Mouse (Mus musculus): ENCODE measurements at regions not wholly inside any gene's neighbourhood (a gene's known extent, or its start where the extent isn't known, plus 50 kb on each side); places are given as distances from the start of the nearest gene placed in this dataset.

DNA sequence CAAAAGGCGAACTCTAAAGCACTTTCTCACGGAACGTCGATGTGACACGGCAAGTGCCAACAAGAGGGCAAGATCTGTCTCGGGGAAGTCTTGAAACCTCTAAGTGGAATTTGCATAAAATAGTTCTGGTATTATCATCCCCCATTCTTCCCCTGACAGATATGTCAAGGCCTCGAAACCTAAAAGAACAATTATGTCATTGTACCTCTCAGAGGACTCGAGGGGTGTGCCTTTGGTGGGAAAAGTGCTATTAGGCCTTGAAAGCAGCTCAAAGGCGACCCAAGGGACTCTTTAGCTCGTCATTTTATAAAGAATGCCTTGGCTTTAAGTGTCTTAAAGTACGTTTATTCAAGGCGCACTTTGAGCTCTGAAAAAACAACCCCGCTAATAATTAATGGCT is 443.5 kb downstream of the Vrk1 start:
- TF ChIP-seq GATA1 (IDR thresholded peaks at IDR 0.05; ENCODE audit: low read length) (no peak), TAL1 (IDR thresholded peaks at IDR 0.05; ENCODE audit: low read length) (no peak)
- Histone ChIP-seq H3K9me3 (ENCODE audit: control insufficient read depth, low read length) (peaks cover 51% of the 10 kb centered on the region), H3K36me3 (ENCODE audit: control insufficient read depth) (no peaks in the 10 kb centered on the region), H3K27me3 (ENCODE audit: control insufficient read depth) (no peaks in the 10 kb centered on the region), H3K4me1 (ENCODE audit: control insufficient read depth) (no peaks in the 10 kb centered on the region), H3K4me3 (replicated peaks) (no peak overlapping the region)

DNA sequence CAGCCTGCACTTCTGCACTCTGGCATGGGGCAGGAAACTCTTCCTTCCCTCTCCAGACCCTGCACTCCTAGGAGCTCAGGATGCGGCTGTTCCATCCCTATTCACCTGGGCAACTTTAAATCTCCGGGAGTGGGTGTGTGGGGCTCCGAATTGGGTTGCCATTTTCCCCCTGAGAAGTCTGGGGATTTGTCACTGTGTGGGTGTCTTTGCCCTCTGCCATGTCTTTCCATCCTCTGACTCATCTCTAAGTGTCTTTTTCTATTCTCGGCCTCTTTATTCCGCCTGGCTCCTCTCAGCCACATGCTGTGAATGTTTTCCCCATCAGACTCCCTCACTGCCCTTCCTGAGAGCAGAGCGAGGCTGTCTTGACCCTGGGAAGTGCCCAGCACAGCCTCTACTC is 448.2 kb downstream of the Vrk1 start:
- no peaks in the 10 kb centered on the region for H3K36me3 ChIP-seq (ENCODE audit: control insufficient read depth)
- TF ChIP-seq GATA1 (IDR thresholded peaks at IDR 0.05; ENCODE audit: low read length) = no peak
- no peak for TF ChIP-seq TAL1 (IDR thresholded peaks at IDR 0.05; ENCODE audit: low read length)
- H3K9me3 ChIP-seq (ENCODE audit: control insufficient read depth, low read length) = peaks cover 31% of the 10 kb centered on the region
- H3K27me3 ChIP-seq (ENCODE audit: control insufficient read depth) = no peaks in the 10 kb centered on the region
- no peaks in the 10 kb centered on the region for H3K4me1 ChIP-seq (ENCODE audit: control insufficient read depth)
- no peak overlapping the region for H3K4me3 ChIP-seq (replicated peaks)

DNA sequence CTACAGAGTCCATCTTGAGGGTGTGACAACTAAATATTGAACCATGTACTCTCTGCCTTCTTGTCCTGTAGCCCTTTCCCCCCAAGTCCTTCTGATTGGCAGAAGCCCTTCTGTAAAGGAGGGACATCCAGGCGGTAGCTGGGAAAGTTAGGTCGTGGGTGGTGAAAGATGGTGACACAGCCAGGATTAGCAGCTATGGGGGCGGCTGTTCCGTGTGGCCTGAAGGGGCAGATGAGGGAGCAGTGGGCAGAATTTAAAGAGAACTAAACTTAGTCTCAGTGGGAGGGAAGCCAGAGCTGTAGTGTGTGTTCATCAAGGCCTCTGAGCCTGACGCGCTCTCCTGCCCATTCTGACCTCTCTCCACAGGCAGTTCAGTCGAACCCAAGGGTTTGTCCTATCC is 450.6 kb downstream of the Vrk1 start:
- no peaks in the 10 kb centered on the region for H3K4me1 ChIP-seq (ENCODE audit: control insufficient read depth)
- H3K9me3 ChIP-seq (ENCODE audit: control insufficient read depth, low read length) = peaks cover 34% of the 10 kb centered on the region
- TF ChIP-seq TAL1 (IDR thresholded peaks at IDR 0.05; ENCODE audit: low read length) (no peak), GATA1 (IDR thresholded peaks at IDR 0.05; ENCODE audit: low read length) (no peak)
- H3K36me3 ChIP-seq (ENCODE audit: control insufficient read depth) = no peaks in the 10 kb centered on the region
- no peaks in the 10 kb centered on the region for H3K27me3 ChIP-seq (ENCODE audit: control insufficient read depth)
- no peak overlapping the region for H3K4me3 ChIP-seq (replicated peaks)

DNA sequence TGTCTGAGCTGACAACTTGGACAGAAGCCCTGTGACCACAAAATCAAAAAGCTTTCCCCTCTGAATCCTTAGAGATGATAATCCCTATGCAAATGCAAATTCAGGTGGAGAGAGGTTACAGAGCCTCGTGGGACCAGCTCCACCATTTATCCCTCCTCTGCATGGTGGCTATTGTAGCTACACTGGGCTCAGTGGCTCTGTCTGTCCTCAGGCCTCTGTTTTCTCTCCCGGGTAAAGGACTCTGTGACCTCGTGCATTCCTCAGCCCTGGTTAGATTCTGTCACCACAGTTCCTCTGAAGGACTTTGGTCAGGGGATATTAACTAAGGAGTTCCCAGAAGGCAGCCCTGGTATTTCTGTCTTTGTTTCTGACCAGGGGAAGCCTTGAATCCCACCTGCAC is 452.3 kb downstream of the Vrk1 start:
- H3K9me3 ChIP-seq (ENCODE audit: control insufficient read depth, low read length) = peaks cover 26% of the 10 kb centered on the region
- no peaks in the 10 kb centered on the region for H3K27me3 ChIP-seq (ENCODE audit: control insufficient read depth)
- no peak overlapping the region for H3K4me3 ChIP-seq (replicated peaks)
- no peaks in the 10 kb centered on the region for H3K36me3 ChIP-seq (ENCODE audit: control insufficient read depth)
- H3K4me1 ChIP-seq (ENCODE audit: control insufficient read depth) = no peaks in the 10 kb centered on the region
- TF ChIP-seq TAL1 (IDR thresholded peaks at IDR 0.05; ENCODE audit: low read length) = no peak
- no peak for TF ChIP-seq GATA1 (IDR thresholded peaks at IDR 0.05; ENCODE audit: low read length)

DNA sequence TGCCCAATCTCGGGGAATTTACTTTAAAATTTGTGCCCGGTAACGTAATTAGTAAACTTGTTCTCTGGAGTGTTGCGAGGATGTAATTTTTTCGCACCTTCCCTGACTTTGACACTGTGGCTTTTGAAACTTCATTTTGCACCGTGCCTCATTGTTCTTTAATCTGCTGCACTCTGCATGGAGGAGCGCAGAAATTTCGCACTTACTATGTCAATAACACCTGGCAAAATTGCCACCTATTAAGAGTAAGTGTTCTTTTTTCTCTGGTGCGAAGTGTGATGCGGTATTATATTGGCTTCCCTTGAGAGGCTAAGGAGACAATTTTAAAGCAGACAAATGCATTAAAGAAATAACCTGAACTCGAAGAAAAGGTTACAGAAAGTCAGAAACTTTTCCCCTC is 454.7 kb downstream of the Vrk1 start:
- Histone ChIP-seq H3K9me3 (ENCODE audit: control insufficient read depth, low read length) (peaks cover 11% of the 10 kb centered on the region), H3K27me3 (ENCODE audit: control insufficient read depth) (no peaks in the 10 kb centered on the region), H3K4me1 (ENCODE audit: control insufficient read depth) (no peaks in the 10 kb centered on the region), H3K4me3 (replicated peaks) (no peak overlapping the region), H3K36me3 (ENCODE audit: control insufficient read depth) (no peaks in the 10 kb centered on the region)
- TF ChIP-seq TAL1 (IDR thresholded peaks at IDR 0.05; ENCODE audit: low read length) (no peak), GATA1 (IDR thresholded peaks at IDR 0.05; ENCODE audit: low read length) (no peak)

DNA sequence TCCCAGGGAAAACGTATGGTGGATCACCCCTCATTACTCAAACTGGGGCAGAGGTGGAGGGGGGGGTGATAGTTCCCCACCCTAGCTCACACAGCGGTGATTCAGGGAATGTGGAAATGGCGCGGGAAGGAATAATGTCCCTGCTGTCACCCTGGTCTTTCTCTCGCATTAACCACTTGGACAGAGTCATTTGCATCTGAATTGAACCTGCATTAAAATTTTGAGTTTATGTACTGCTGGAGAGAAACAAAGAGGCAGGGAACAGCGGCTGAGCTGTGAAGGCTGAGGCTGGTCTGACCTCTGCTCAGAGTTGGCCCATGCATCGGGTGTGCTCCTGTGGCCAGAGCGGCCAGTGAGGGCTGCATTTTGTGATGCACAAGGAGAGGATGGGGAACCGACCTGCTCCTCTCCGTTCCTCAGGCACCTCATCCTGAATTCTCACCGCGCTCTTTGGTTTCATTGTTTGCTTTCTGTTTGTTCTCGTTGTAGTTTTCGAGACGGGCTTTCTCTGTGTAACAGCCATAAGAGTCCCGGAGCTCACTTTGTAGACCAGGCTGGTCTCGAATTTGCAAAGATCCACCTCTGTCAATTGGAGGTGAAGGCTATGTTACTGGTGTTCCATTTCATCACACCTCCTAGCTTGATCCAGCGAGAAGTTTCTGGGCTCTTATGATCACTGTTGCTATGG is 458.3 kb downstream of the Vrk1 start:
- H3K4me3 ChIP-seq (replicated peaks) = no peak overlapping the region

DNA sequence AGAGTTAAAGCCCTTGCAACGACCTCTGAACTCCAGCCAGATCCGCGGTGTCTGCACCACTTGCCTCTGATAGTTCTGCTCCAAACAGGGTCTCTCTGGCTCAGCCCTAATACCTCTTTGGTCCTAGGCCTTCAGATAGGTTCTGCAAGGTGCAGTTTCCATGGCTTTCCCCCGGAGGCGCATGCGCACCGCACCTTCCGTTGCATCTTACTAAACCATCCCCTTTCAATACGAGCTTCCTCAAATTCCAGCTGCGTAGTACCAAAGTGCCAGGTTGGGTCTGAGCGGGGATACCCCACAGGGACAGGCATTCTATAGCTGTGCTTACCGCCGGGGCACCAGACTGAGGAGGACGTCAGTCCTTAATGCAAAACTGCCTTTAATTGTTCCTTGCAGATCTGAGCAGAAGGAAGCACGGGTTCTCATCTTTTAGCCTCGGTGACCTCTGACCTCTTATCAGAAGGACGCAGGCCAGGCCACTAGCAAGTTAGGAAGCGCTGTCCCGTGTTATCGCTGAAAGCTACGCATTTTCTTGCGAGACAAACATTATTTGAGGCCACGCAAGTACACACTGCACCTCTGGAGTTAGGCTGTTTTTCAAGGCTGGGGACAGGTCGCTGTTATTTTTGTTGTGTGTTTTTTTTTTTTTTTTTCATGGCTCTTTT is 464.6 kb downstream of the Vrk1 start:
- Histone ChIP-seq H3K4me3 (replicated peaks) (no peak overlapping the region), H3K27me3 (ENCODE audit: control insufficient read depth) (peaks cover 28% of the 10 kb centered on the region), H3K9me3 (ENCODE audit: control insufficient read depth, low read length) (peaks cover 7% of the 10 kb centered on the region; the same call in 1 of the 2 replicates)

More for the DNA sequence above, 458.3 kb downstream of the Vrk1 start:
- Histone ChIP-seq H3K9me3 (ENCODE audit: control insufficient read depth, low read length) (peaks cover 10% of the 10 kb centered on the region; the same call in 1 of the 2 replicates), H3K27me3 (ENCODE audit: control insufficient read depth) (no peaks in the 10 kb centered on the region), H3K36me3 (ENCODE audit: control insufficient read depth) (no peaks in the 10 kb centered on the region), H3K4me1 (ENCODE audit: control insufficient read depth) (no peaks in the 10 kb centered on the region)
- no peak for TF ChIP-seq TAL1 (IDR thresholded peaks at IDR 0.05; ENCODE audit: low read length)
- no peak for TF ChIP-seq GATA1 (IDR thresholded peaks at IDR 0.05; ENCODE audit: low read length)

DNA sequence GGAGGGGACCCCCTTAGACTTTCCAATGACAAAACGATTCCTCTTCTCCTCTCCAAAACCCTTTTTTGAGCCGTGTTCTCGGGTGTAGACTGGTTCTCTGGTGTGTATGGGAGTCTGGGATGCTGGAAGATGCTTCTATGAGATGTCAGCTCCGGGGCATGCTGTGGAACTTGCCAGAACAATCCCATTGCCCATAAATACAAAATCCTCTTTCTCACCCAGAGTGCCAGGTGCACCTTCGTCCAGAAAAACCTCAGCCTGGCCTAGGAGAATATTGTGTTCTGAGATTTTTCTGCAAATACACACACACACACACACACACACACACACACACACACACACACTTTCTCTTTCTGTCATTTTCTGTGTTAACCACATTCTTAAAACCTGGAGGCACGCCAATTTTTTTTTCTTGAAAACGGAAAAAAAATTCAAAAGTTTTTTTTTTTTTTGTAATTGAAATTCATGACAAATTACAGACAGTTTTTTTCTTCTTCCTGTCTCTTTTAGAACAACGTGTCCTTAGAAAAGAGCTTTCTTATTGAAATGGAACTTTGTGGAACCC is 465.5 kb downstream of the Vrk1 start:
- peaks cover 5% of the 10 kb centered on the region; the same call in 1 of the 2 replicates for H3K9me3 ChIP-seq (ENCODE audit: control insufficient read depth, low read length)
- TF ChIP-seq TAL1 (IDR thresholded peaks at IDR 0.05; ENCODE audit: low read length) = no peak
- TF ChIP-seq GATA1 (IDR thresholded peaks at IDR 0.05; ENCODE audit: low read length) = no peak

More for the DNA sequence above, 464.6 kb downstream of the Vrk1 start:
- no peaks in the 10 kb centered on the region for H3K36me3 ChIP-seq (ENCODE audit: control insufficient read depth)
- H3K4me1 ChIP-seq (ENCODE audit: control insufficient read depth) = 0 out of 2 replicates have a peak, but pooled peaks cover 2% of the 10 kb centered on the region
- TF ChIP-seq TAL1 (IDR thresholded peaks at IDR 0.05; ENCODE audit: low read length) (no peak), GATA1 (IDR thresholded peaks at IDR 0.05; ENCODE audit: low read length) (no peak)

DNA sequence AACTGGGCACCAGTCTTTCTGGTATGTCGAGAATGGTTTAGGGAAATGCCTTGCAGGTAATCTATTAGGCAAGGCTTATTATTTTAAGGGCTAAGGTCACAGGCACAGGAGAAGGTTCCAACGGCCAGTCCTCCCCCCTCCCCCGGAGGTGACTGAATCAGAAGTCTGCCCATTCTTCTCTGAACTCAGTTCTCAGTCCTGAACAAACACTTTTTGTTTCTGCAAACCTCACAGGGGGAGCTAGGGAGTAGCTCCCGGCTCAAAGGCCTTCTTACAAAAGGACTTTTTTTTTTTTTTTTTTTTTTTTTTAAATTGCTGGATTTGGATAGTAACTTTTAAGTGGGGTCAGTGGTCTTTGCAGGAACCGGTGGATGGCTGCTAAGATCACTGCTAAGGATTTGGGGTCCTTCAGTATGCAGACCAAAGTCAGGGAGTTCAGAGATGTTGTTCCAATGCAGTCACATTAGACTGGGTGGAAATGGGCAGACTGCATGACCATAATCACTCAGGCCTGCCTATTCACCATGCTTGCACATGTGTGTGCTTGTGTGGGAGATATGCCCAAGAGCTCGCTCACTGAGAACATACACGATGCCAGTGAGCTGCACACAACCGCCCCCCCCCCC is 467.1 kb downstream of the Vrk1 start:
- H3K4me3 ChIP-seq (replicated peaks) = no peak overlapping the region
- no peaks in the 10 kb centered on the region for H3K9me3 ChIP-seq (ENCODE audit: control insufficient read depth, low read length)
- no peaks in the 10 kb centered on the region for H3K36me3 ChIP-seq (ENCODE audit: control insufficient read depth)
- 0 out of 2 replicates have a peak, but pooled peaks cover 2% of the 10 kb centered on the region for H3K4me1 ChIP-seq (ENCODE audit: control insufficient read depth)
- TF ChIP-seq TAL1 (IDR thresholded peaks at IDR 0.05; ENCODE audit: low read length) (no peak), GATA1 (IDR thresholded peaks at IDR 0.05; ENCODE audit: low read length) (no peak)
- peaks cover 47% of the 10 kb centered on the region for H3K27me3 ChIP-seq (ENCODE audit: control insufficient read depth)

More for the DNA sequence above, 465.5 kb downstream of the Vrk1 start:
- no peaks in the 10 kb centered on the region for H3K36me3 ChIP-seq (ENCODE audit: control insufficient read depth)
- H3K4me1 ChIP-seq (ENCODE audit: control insufficient read depth) = 0 out of 2 replicates have a peak, but pooled peaks cover 2% of the 10 kb centered on the region
- peaks cover 38% of the 10 kb centered on the region for H3K27me3 ChIP-seq (ENCODE audit: control insufficient read depth)
- H3K4me3 ChIP-seq (replicated peaks) = no peak overlapping the region
